Mouse (Mus musculus) embryonic facial prominence, embryonic 11.5 days (tissue): Measurements from ENCODE around the gene Prrc2b. TPM values are rescaled to one million over a fixed set of nuclear protein-coding genes. Genes with fewer than 3 reads are reported as not detected.

Experiments used
- ATAC-seq: fragments of 200-750 bp; cut with Nextera tagmentation; replicated peaks from 2 replicates; pipeline ENCODE4 v1.8.0; 2017; ENCODE audit warnings: low read depth; ENCODE audit not compliant: insufficient number of reproducible peaks, low FRiP score, low TSS enrichment
- DNase-seq: peaks from one replicate; pipeline ENCODE4 v3.0.0-alpha.2; 2015; ENCODE audit warnings: low spot score
- H3K27ac ChIP-seq: fragments of 300-500 bp; sonication (generic); replicated peaks from 2 replicates; pipeline ENCODE4 v1.5.1; 2014; ENCODE audit warnings: mild to moderate bottlenecking, low read depth, low read length, control low read depth
- H3K27me3 ChIP-seq: fragments of 300-500 bp; sonication (generic); 2 replicates; pipeline ENCODE4 v1.6.1; 2014; ENCODE audit warnings: mild to moderate bottlenecking, low read length, moderate library complexity, mixed read lengths; ENCODE audit not compliant: control insufficient read depth, insufficient read depth
- H3K36me3 ChIP-seq: fragments of 300-500 bp; sonication (generic); replicated peaks from 2 replicates; pipeline ENCODE4 v1.6.1; 2014; ENCODE audit warnings: low read depth, mild to moderate bottlenecking, low read length, moderate library complexity, mixed read lengths; ENCODE audit not compliant: control insufficient read depth, insufficient read depth
- H3K4me1 ChIP-seq: fragments of 300-500 bp; sonication (generic); 2 replicates; pipeline ENCODE4 v1.6.1; 2014; ENCODE audit warnings: low read length, mixed read lengths; ENCODE audit not compliant: control insufficient read depth, insufficient read depth
- H3K4me2 ChIP-seq: fragments of 300-500 bp; sonication (generic); 2 replicates; pipeline ENCODE4 v1.6.1; 2014; ENCODE audit warnings: low read depth, mild to moderate bottlenecking, control low read depth, low read length, moderate library complexity
- H3K4me3 ChIP-seq: fragments of 300-500 bp; sonication (generic); 2 replicates; pipeline ENCODE4 v1.5.1; 2014; ENCODE audit warnings: low read depth, low read length, control low read depth
- H3K9ac ChIP-seq: fragments of 300-500 bp; sonication (generic); replicated peaks from 2 replicates; pipeline ENCODE4 v1.6.1; 2014; ENCODE audit warnings: mild to moderate bottlenecking, control low read depth, low read length
- H3K9me3 ChIP-seq: fragments of 300-500 bp; sonication (generic); replicated peaks from 2 replicates; pipeline ENCODE4 v1.6.1; 2016; ENCODE audit warnings: mild to moderate bottlenecking, low read length, inconsistent platforms, mixed read lengths; ENCODE audit not compliant: control insufficient read depth
- WGBS: fragments of 180-500 bp; shearing (Covaris S2); extraction: QIAGEN DNeasy Blood & Tissue Kit; methylation state at CpG from one replicate; pipeline ENCODE4 v1.1.7; 2014; 5-methylcytosine and 5-hydroxymethylcytosine counted together
- polyA plus RNA-seq: library from polyadenylated mRNA; unstranded; fragments of >200 nt; fragmentation: Nextera tagmentation; extraction: Ambion mirVana; gene quantifications from 2 replicates; pipeline ENCODE4 v1.2.1, GENCODE M21; 2014

Gene Prrc2b
- polyA plus RNA-seq, 1 experiment from 2014 or later: 46.2 TPM

DNA sequence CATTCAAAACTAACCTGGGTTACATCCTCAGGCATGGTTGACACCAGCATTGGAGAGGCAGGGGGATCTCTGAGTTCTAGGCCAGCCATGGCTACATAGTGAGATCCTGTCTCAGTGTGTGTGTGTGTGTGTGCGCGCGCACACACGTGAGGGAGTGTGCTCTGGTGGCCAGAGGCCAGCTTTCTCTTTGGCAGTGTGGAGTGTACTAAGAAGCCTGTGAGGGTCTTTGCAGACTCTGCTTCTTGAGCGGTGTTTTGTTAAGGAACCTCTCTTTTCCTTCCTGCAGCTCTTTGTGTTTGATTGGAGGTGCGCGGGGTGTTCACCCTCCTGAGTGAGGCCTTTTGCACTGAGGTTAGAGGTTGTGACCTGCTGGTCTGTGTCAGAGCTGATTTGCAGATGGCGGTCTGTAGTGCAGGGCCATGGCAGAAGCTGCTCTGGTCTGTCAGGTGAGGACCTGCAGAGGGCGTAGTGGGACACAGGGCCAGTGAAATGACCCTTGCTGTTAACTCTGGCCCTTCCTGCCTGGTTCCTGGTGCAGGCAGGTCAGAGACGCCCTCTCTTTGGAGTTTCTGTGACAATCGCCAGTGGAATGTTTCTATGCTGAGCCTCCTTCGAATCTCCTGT lies 7.8 kb downstream of the Prrc2b start:
- Histone ChIP-seq H3K9ac (no peak overlapping the region), H3K36me3 (no peaks in the 10 kb centered on the region), H3K4me3 (no peak overlapping the region), H3K4me2 (no peak overlapping the region), H3K27me3 (no peaks in the 10 kb centered on the region), H3K9me3 (no peaks in the 10 kb centered on the region), H3K4me1 (peaks cover 12% of the 10 kb centered on the region), H3K27ac (no peak overlapping the region)
- WGBS: 64% methylated on average over 12 of the region's 12 CpGs
- no peak for ATAC-seq
- no peak for DNase-seq

DNA sequence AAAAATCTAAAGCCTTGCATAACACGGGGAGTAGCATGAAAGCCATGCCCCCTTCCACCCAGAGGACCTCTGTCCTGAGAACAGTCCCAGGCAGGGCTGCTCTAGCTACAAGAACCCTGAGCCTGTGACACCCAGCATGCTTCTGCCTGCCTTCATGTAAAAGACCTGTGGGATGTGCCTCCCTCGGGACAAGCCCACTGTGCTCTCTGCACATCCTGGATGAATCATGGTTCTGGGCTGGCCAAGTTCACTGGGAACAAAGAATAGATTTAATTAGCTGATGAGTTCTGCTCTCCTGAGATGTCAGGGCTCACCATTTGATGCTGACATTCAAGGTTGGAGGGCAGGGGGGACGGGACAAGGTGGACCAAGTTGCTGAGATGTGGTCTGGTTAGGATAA lies 9.6 kb downstream of the Prrc2b start:
- no peak overlapping the region for H3K9ac ChIP-seq
- 94% methylated on average over 3 of the region's 3 CpGs for WGBS
- no peaks in the 10 kb centered on the region for H3K9me3 ChIP-seq
- H3K27ac ChIP-seq: no peak overlapping the region
- no peak overlapping the region; the same call in 1 of the 2 replicates for H3K4me2 ChIP-seq
- peaks cover 9% of the 10 kb centered on the region for H3K4me1 ChIP-seq
- no peak overlapping the region for H3K4me3 ChIP-seq
- no peak for ATAC-seq
- no peaks in the 10 kb centered on the region for H3K27me3 ChIP-seq
- DNase-seq: no peak
- H3K36me3 ChIP-seq: no peaks in the 10 kb centered on the region

DNA sequence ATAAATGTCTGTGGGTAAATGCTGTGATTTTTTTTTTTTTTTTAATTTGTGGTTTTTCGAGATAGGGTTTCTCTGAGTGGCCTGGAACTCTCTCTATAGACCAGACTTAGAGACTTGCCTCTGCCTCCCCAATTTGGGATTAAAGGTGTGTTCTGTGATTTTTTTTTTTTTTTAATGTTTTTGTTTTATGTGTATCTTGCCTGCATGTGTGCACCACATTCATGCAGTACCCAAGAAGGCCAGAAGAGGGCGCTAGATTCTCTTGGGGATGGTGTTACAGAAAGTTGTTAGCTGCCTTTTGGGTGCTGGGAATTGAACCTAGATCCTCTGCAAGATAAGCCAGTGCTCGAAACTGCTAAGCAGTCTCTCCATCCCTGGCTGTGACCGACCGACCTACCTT lies 10.1 kb downstream of the Prrc2b start:
- Histone ChIP-seq H3K36me3 (no peaks in the 10 kb centered on the region), H3K9ac (no peak overlapping the region), H3K27me3 (no peaks in the 10 kb centered on the region), H3K27ac (no peak overlapping the region), H3K4me1 (peaks cover 9% of the 10 kb centered on the region), H3K4me3 (no peak overlapping the region), H3K9me3 (no peaks in the 10 kb centered on the region), H3K4me2 (no peak overlapping the region)
- no peak for DNase-seq
- WGBS: 82% methylated on average over 5 of the region's 5 CpGs
- no peak for ATAC-seq

DNA sequence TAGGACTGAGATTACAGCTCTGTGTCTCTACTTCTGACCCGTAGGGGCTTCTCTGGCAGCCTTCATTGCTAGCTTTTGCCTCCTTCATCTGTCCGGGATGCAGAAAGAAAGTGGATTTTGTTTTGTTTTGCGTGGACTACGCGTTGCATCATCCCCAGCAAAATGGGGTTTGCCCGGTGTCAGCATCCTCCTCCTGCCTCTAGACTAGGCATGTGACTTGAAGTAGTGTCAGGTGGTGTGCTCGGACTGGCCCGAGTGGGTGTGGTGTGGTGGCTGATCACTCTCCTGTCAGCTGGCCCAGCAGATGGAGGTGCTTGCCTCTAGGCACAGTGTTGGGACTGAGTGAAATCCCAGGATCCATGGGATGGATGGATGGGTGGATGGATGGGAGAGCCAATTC lies 11.2 kb downstream of the Prrc2b start:
- no peak for ATAC-seq
- H3K4me1 ChIP-seq: peaks cover 12% of the 10 kb centered on the region

DNA sequence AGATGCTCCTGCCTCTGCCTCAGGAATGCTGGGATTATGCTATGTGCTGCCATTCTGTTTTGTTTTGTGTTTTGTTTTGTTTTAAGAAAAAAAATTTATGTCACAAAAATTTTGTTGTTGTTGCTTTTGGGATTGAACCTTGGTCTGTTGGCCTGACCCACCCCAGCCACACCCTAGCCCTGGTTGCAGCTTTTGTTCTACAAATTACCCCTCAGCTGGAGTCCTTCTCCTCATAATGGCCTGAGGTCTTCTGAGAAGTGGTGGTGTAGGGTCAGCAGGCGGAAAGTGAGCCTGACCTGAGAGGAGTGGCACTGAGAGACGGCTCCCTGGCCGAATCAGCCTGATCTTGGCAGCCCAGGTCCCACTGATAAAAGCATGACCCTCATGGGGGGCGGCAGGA lies 11.8 kb downstream of the Prrc2b start:
- Histone ChIP-seq H3K9me3 (no peaks in the 10 kb centered on the region), H3K9ac (no peak overlapping the region), H3K27me3 (no peaks in the 10 kb centered on the region), H3K27ac (no peak overlapping the region), H3K4me2 (no peak overlapping the region), H3K4me1 (peaks cover 13% of the 10 kb centered on the region), H3K4me3 (no peak overlapping the region), H3K36me3 (no peaks in the 10 kb centered on the region)
- no peak for ATAC-seq
- DNase-seq: no peak
- WGBS: 80% methylated on average over 4 of the region's 4 CpGs

More for the DNA sequence above, 11.2 kb downstream of the Prrc2b start:
- H3K27ac ChIP-seq: no peak overlapping the region
- WGBS: 91% methylated on average over 8 of the region's 8 CpGs
- no peaks in the 10 kb centered on the region for H3K9me3 ChIP-seq
- no peak overlapping the region for H3K4me3 ChIP-seq
- no peak overlapping the region for H3K4me2 ChIP-seq
- H3K27me3 ChIP-seq: no peaks in the 10 kb centered on the region
- H3K9ac ChIP-seq: no peak overlapping the region
- no peaks in the 10 kb centered on the region for H3K36me3 ChIP-seq
- DNase-seq: no peak

DNA sequence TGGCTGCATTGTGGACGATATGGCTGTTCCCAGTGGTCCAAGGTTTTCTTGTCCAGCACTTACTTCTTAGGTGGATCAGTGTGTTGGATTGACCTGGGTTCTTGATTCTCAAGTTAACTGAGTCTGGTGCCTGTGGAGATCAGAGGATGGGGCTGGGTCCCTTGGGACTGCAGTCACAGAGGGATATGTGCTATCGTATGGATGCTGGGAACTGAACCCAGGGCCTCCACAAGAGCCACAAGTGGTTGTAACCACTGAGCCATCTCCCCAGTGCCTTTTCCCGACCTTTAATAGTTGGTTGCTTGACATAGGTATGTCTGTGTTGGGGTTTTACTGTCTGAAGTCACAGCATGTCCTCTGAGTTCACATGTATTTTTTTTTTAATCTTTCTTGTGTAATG lies 12.2 kb downstream of the Prrc2b start:
- no peaks in the 10 kb centered on the region for H3K36me3 ChIP-seq
- no peak overlapping the region for H3K27ac ChIP-seq
- H3K27me3 ChIP-seq: no peaks in the 10 kb centered on the region
- ATAC-seq (no peak), DNase-seq (no peak)
- no peak overlapping the region for H3K4me2 ChIP-seq
- WGBS: 87% methylated on average over 3 of the region's 3 CpGs
- H3K9ac ChIP-seq: no peak overlapping the region
- H3K4me3 ChIP-seq: no peak overlapping the region
- H3K9me3 ChIP-seq: no peaks in the 10 kb centered on the region
- H3K4me1 ChIP-seq: peaks cover 13% of the 10 kb centered on the region

DNA sequence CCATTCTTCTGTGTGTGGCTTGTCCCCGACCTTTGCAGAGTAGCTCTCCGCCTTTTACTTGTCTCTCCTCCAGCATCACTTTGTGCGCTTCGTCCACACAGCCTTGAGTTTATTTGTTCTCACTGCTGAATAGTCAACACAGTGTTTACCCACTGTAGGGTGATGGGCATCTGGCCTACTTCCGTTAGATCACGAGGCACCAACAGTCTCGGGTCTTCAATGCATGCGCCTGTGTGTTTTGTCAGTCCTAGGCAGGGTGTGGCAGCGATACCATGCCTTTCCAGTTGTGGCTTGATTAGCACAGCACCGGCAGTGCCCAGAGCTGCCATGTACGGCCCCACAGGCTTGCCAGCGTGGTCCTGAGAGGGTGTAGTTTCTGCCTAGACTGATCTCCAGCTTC lies 13.6 kb downstream of the Prrc2b start:
- Histone ChIP-seq H3K4me3 (no peak overlapping the region), H3K9ac (no peak overlapping the region), H3K36me3 (no peaks in the 10 kb centered on the region), H3K4me1 (peaks cover 13% of the 10 kb centered on the region), H3K27me3 (no peaks in the 10 kb centered on the region), H3K9me3 (no peaks in the 10 kb centered on the region), H3K4me2 (no peak overlapping the region), H3K27ac (no peak overlapping the region)
- DNase-seq: no peak
- WGBS: 80% methylated on average over 12 of the region's 12 CpGs
- ATAC-seq: no peak

DNA sequence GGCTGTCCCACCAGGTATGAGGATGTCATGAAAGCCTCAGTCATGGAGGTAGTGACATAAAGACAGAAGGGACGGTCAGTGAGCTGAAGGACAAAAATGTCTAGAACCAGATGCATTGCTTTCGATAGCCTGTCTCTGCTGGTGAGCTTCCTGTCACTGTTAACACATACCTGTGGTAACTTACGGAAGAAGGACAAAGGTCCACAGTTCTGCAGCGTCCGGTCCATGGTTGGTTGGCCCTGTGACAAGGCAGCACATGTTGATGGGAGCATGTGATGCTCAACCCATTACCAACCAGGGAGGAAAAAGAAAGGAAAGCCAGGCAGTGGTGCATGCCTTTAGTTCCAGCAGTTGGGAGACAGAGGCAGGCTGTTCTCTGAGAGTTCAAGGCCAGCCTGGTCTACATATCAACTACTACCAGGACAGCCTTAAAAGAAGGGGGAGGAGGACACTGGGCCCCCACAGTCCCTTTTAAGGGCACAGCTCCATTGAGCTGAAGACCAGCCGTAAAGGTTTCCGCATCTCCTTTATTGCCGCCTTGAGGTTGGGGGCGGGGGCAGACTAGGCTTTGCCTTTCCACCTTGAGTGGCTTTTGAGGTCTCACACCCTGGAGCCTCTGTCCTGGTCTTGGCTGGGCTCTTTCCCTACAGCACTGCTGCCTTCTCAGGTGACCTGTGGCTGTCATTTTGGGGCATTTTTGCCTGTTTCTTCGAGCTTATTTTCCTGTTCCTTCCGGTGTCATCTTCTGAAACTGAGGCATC lies 14.3 kb downstream of the Prrc2b start:
- WGBS: 91% methylated on average over 11 of the region's 11 CpGs
- DNase-seq: no peak

More for the DNA sequence above, 14.3 kb downstream of the Prrc2b start:
- no peak overlapping the region for H3K4me2 ChIP-seq
- H3K4me1 ChIP-seq: peaks cover 13% of the 10 kb centered on the region
- no peak overlapping the region for H3K4me3 ChIP-seq
- H3K9ac ChIP-seq: no peak overlapping the region
- H3K27ac ChIP-seq: no peak overlapping the region
- no peaks in the 10 kb centered on the region for H3K27me3 ChIP-seq
- H3K36me3 ChIP-seq: no peaks in the 10 kb centered on the region
- H3K9me3 ChIP-seq: no peaks in the 10 kb centered on the region
- ATAC-seq: no peak
